Mouse (Mus musculus): Measurements from ENCODE around the gene Gpr142. TPM values are rescaled to one million over a fixed set of nuclear protein-coding genes. Genes with fewer than 3 reads are reported as not detected.

Gpr142 gene
- polyA plus RNA-seq, 1 experiment, result not detected

- Histone ChIP-seq H3K4me3 (ENCODE audit: insufficient read depth, poor library complexity, severe bottlenecking) (no peak overlapping the region), H3K79me2 (ENCODE audit: control insufficient read depth, insufficient read depth) (no peaks in the 10 kb centered on the region), H3K36me3 (ENCODE audit: control insufficient read depth, insufficient read depth) (no peaks in the 10 kb centered on the region), H3K79me3 (ENCODE audit: low read depth) (no peaks in the 10 kb centered on the region), H3ac (ENCODE audit: control insufficient read depth, insufficient read length, low read depth) (no peak overlapping the region), H3K27me3 (ENCODE audit: control insufficient read depth, insufficient read depth, insufficient read length) (no peaks in the 10 kb centered on the region)
- no peak for TF ChIP-seq FOSL1 (IDR thresholded peaks at IDR 0.05; ENCODE audit: insufficient read depth, low read length, poor library complexity, severe bottlenecking)
- TF ChIP-seq MYOD1 (IDR thresholded peaks at IDR 0.05; ENCODE audit: control insufficient read depth, insufficient read length, low read depth), result no peak
- TF ChIP-seq CEBPB (IDR thresholded peaks at IDR 0.05; ENCODE audit: low read depth), result no peak
- TF ChIP-seq CTCF (IDR thresholded peaks at IDR 0.05; ENCODE audit: control insufficient read depth, insufficient read depth, insufficient read length), result no peak
- TF ChIP-seq MAX (IDR thresholded peaks at IDR 0.05), result no peak
- no peak for TF ChIP-seq MYOG (IDR thresholded peaks at IDR 0.05; ENCODE audit: control insufficient read depth, extremely low read depth, insufficient read length)
- no peak for TF ChIP-seq USF1 (IDR thresholded peaks at IDR 0.05; ENCODE audit: low read depth)
Observed at GRCm38 (mm10) chr11:114810344-114810743, 11.6 kb downstream of the Gpr142 start.

- H3ac ChIP-seq (ENCODE audit: control insufficient read depth, insufficient read length, low read depth), result no peak overlapping the region
- no peaks in the 10 kb centered on the region for H3K79me3 ChIP-seq (ENCODE audit: low read depth)
- no peaks in the 10 kb centered on the region for H3K36me3 ChIP-seq (ENCODE audit: control insufficient read depth, insufficient read depth)
- H3K4me3 ChIP-seq (ENCODE audit: insufficient read depth, poor library complexity, severe bottlenecking), result no peak overlapping the region
- TF ChIP-seq MYOG (IDR thresholded peaks at IDR 0.05; ENCODE audit: control insufficient read depth, extremely low read depth, insufficient read length), result no peak
- TF ChIP-seq FOSL1 (IDR thresholded peaks at IDR 0.05; ENCODE audit: insufficient read depth, low read length, poor library complexity, severe bottlenecking), result no peak
- TF ChIP-seq USF1 (IDR thresholded peaks at IDR 0.05; ENCODE audit: low read depth), result no peak
- no peak for TF ChIP-seq MYOD1 (IDR thresholded peaks at IDR 0.05; ENCODE audit: control insufficient read depth, insufficient read length, low read depth)
- peak; percentile 67 for TF ChIP-seq CTCF (IDR thresholded peaks at IDR 0.05; ENCODE audit: control insufficient read depth, insufficient read depth, insufficient read length)
- no peaks in the 10 kb centered on the region for H3K79me2 ChIP-seq (ENCODE audit: control insufficient read depth, insufficient read depth)
- H3K27me3 ChIP-seq (ENCODE audit: control insufficient read depth, insufficient read depth, insufficient read length), result no peaks in the 10 kb centered on the region
Observed at GRCm38 (mm10) chr11:114812731-114813240, 14.1 kb downstream of the Gpr142 start.

DNA sequence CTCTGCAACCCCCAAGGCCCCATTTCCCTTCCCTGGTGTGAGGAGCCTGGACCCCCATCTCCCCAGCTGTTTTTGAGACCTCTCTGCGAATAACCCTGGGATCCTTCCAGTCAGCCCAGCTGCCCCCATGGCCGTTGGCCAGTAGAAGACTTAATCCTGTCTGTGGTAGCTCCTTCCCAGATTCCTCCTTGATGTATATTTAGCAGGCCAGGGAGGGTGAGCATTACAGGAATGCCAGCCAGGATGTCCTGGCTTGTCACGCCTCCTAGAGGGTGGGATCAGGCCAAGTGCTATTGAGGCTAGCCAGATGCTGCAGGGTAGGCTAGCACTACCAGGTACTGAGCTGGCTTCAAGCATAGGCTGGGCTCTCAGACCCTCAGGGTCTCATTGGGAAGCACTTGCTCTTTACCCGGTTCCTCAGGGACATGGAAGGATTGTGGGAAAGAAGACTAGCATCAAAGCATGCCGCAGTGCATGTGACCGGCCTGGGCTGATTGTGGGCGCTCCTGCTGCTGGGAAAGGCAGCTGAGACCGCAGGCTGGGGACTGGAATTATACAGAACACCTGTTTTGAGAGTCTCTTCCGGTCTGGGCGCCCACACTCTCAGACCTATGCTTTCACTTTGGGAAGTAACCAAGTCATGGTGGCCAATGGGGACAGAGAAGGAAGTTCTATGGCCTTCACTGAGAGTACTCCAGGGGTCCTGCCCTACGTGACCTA lies 16.3 kb downstream of the Gpr142 start:
- Histone ChIP-seq H3K4me3 (ENCODE audit: insufficient read depth, poor library complexity, severe bottlenecking) (no peak overlapping the region), H3K27me3 (ENCODE audit: control insufficient read depth, insufficient read depth, insufficient read length) (no peaks in the 10 kb centered on the region), H3ac (ENCODE audit: control insufficient read depth, insufficient read length, low read depth) (no peak overlapping the region), H3K79me2 (ENCODE audit: control insufficient read depth, insufficient read depth) (no peaks in the 10 kb centered on the region), H3K79me3 (ENCODE audit: low read depth) (no peaks in the 10 kb centered on the region), H3K36me3 (ENCODE audit: control insufficient read depth, insufficient read depth) (no peaks in the 10 kb centered on the region)
- no peak for TF ChIP-seq USF1 (IDR thresholded peaks at IDR 0.05; ENCODE audit: low read depth)
- no peak for TF ChIP-seq MYOG (IDR thresholded peaks at IDR 0.05; ENCODE audit: control insufficient read depth, extremely low read depth, insufficient read length)
- no peak for TF ChIP-seq MYOD1 (IDR thresholded peaks at IDR 0.05; ENCODE audit: control insufficient read depth, insufficient read length, low read depth)
- no peak for TF ChIP-seq CTCF (IDR thresholded peaks at IDR 0.05; ENCODE audit: control insufficient read depth, insufficient read depth, insufficient read length)
- TF ChIP-seq FOSL1 (IDR thresholded peaks at IDR 0.05; ENCODE audit: insufficient read depth, low read length, poor library complexity, severe bottlenecking), result no peak
- TF ChIP-seq MAX (IDR thresholded peaks at IDR 0.05), result no peak
- TF ChIP-seq CEBPB (IDR thresholded peaks at IDR 0.05; ENCODE audit: low read depth), result no peak

GRCm38 (mm10) chr11:114816934-114817333 lies 18.2 kb downstream of the Gpr142 start:
- H3K79me3 ChIP-seq (ENCODE audit: low read depth), result no peaks in the 10 kb centered on the region
- no peak overlapping the region for H3ac ChIP-seq (ENCODE audit: control insufficient read depth, insufficient read length, low read depth)
- no peaks in the 10 kb centered on the region for H3K79me2 ChIP-seq (ENCODE audit: control insufficient read depth, insufficient read depth)
- TF ChIP-seq MYOD1 (IDR thresholded peaks at IDR 0.05; ENCODE audit: control insufficient read depth, insufficient read length, low read depth) (no peak), MAX (IDR thresholded peaks at IDR 0.05) (no peak), USF1 (IDR thresholded peaks at IDR 0.05; ENCODE audit: low read depth) (no peak), MYOG (IDR thresholded peaks at IDR 0.05; ENCODE audit: control insufficient read depth, extremely low read depth, insufficient read length) (no peak), CEBPB (IDR thresholded peaks at IDR 0.05; ENCODE audit: low read depth) (no peak), FOSL1 (IDR thresholded peaks at IDR 0.05; ENCODE audit: insufficient read depth, low read length, poor library complexity, severe bottlenecking) (no peak), CTCF (IDR thresholded peaks at IDR 0.05; ENCODE audit: control insufficient read depth, insufficient read depth, insufficient read length) (no peak)
- no peaks in the 10 kb centered on the region for H3K27me3 ChIP-seq (ENCODE audit: control insufficient read depth, insufficient read depth, insufficient read length)
- no peak overlapping the region for H3K4me3 ChIP-seq (ENCODE audit: insufficient read depth, poor library complexity, severe bottlenecking)
- H3K36me3 ChIP-seq (ENCODE audit: control insufficient read depth, insufficient read depth), result no peaks in the 10 kb centered on the region

- Histone ChIP-seq H3K79me2 (ENCODE audit: control insufficient read depth, insufficient read depth) (no peaks in the 10 kb centered on the region), H3K79me3 (ENCODE audit: low read depth) (no peaks in the 10 kb centered on the region), H3K36me3 (ENCODE audit: control insufficient read depth, insufficient read depth) (no peaks in the 10 kb centered on the region), H3ac (ENCODE audit: control insufficient read depth, insufficient read length, low read depth) (no peak overlapping the region), H3K27me3 (ENCODE audit: control insufficient read depth, insufficient read depth, insufficient read length) (no peaks in the 10 kb centered on the region), H3K4me3 (ENCODE audit: insufficient read depth, poor library complexity, severe bottlenecking) (no peak overlapping the region)
- TF ChIP-seq FOSL1 (IDR thresholded peaks at IDR 0.05; ENCODE audit: insufficient read depth, low read length, poor library complexity, severe bottlenecking), result no peak
- no peak for TF ChIP-seq USF1 (IDR thresholded peaks at IDR 0.05; ENCODE audit: low read depth)
- TF ChIP-seq MYOG (IDR thresholded peaks at IDR 0.05; ENCODE audit: control insufficient read depth, extremely low read depth, insufficient read length), result no peak
Observed at GRCm38 (mm10) chr11:114818185-114818584, 19.5 kb downstream of the Gpr142 start.
